ENCODE assay signal across 8 mouse cellular contexts in the genomic region with DNA sequence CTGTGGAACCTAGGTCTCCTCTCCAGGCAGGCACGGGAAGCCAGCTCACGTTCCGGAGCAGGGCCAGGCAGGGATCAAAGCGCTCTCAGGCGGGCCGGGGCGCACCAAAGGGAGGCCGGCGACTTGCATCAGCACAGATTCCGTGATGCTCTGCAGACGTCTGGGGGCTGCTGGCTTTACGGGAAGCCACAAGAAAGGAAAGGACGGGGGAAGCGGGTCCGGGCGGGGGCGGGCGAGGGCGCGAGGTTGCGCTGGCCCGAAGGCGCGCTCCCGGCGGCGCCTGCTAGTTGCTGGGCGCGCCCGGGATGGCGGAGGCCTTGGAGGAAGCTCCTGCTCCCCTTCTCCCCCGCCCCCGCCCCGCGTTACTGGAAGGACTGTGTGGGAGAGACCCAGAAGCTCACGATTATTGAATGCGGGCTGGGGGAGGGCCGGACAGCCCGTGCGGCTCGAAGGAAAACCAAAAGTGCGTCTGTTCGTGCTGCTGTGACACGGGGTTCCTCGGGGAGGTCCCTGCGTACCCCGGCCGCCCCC. TPM values are rescaled to one million over a fixed set of nuclear protein-coding genes. Genes with fewer than 3 reads are reported as not detected.
DNase-seq lines count a peak whose midpoint lies in the region; ATAC-seq lines count a peak whose summit lies in the region.

No protein-coding gene starts in this region.

- no peaks in the 10 kb centered on the region for H3K9me3 ChIP-seq in hindbrain, embryonic 14.5 days (ENCODE audit: control insufficient read depth, low read length)

- peak overlapping the region; percentile 89 for H3K4me2 ChIP-seq in hindbrain, embryonic 14.5 days (replicated peaks)

- H3K4me1 ChIP-seq in hindbrain, embryonic 14.5 days (replicated peaks; ENCODE audit: control insufficient read depth, insufficient read depth, low read length): peaks cover 15% of the 10 kb centered on the region; the same call in 1 of the 2 replicates

- ATAC-seq in hindbrain, embryonic 14.5 days (ENCODE audit: low FRiP score): peak; percentile 21; the same call in 1 of the 2 replicates

- H3K9ac ChIP-seq in hindbrain, embryonic 14.5 days: peak overlapping the region; percentile 58

- peak overlapping the region; percentile 10; the same call in 1 of the 2 replicates for H3K27ac ChIP-seq in hindbrain, embryonic 14.5 days

- peak overlapping the region; percentile 62 for H3K4me3 ChIP-seq in hindbrain, embryonic 14.5 days (replicated peaks; ENCODE audit: low read length)

- WGBS in hindbrain, embryonic 14.5 days: under 1% methylated on average over 42 of the region's 48 CpGs

- no peaks in the 10 kb centered on the region for H3K36me3 ChIP-seq in hindbrain, embryonic 14.5 days (replicated peaks; ENCODE audit: control insufficient read depth, insufficient read depth)

- peak; percentile 62 for DNase-seq in T-cell, adult 2 months (ENCODE audit: low spot score)
- peak; percentile 79 to 80 for DNase-seq in cerebellum, postnatal 14 days
- DNase-seq in gastrocnemius, adult 18-20 months (ENCODE audit: low spot score): peak; percentile 55
- peak; percentile 41 for DNase-seq in hindbrain, embryonic 14.5 days (ENCODE audit: low spot score)
- peak; percentile 31 to 37 for DNase-seq in layer of hippocampus, postnatal 36 days
- DNase-seq in lung, postnatal 14 days: peak; percentile 66
- DNase-seq in retina, embryonic 14.5 days (ENCODE audit: low spot score): peak; percentile 52
- peak; percentile 70 for DNase-seq in yolk sac, embryonic 10.5 days (ENCODE audit: low spot score)

- H3K27me3 ChIP-seq in hindbrain, embryonic 14.5 days (ENCODE audit: control insufficient read depth, insufficient read depth, low read length): peaks cover 41% of the 10 kb centered on the region

RNA-seq across cellular contexts. Expression of a gene that starts 2.6 kb away (rescaled TPM):
- total RNA-seq in gastrocnemius, adult 18-20 months (2021): 10 to 100 TPM; 15.9 to 16.3 TPM
- 0.80 and 1.1 TPM in 2 replicates for polyA plus RNA-seq in hindbrain, embryonic 14.5 days (2014; fragmentation: Nextera tagmentation; extraction: Ambion mirVana)
- 10 to 100 TPM; 55.5 to 59.3 TPM for total RNA-seq in layer of hippocampus, postnatal 36 days (2021)

Comparison
In these comparisons a context has a peak if more than half of its experiments do, and no peak if none do; other contexts are left out.
1. Peak in every context shown above with its lines: DNase-seq, ATAC-seq, H3K4me3 ChIP-seq and H3K27ac ChIP-seq.